Mouse (Mus musculus): ENCODE measurements around the gene Rnf43.

DNA sequence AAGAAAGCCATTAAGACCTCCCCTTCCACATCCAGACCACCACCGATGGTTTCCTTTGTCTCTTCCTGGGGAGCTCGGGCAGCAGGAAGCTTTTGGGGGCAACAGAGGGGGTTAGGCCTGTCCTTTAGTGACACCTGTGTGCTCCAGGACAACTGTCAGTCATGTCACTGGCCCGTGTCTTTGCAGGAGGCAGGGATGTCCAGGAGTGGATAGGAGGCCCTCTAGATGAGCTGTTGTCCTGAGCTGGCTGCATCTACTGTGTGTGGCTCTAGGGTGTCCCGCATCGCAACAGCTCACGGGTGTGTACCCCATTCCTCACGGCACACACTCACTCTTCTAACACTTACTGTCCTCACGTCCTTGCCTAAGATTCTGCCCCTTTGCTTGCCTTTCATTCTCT lies 90.7 kb downstream of the Rnf43 start:
- no peak for TF ChIP-seq CTCF (IDR thresholded peaks at IDR 0.05; ENCODE audit: extremely low read depth, insufficient read depth, insufficient read length, insufficient replicate concordance)
- no peak for TF ChIP-seq POLR2A (IDR thresholded peaks at IDR 0.05; ENCODE audit: low read depth, low read length)
